Mouse (Mus musculus): Measurements from ENCODE around the gene Efna1. TPM values are rescaled to one million over a fixed set of nuclear protein-coding genes. Genes with fewer than 3 reads are reported as not detected.

Efna1 gene
- total and polyA plus RNA-seq, 2 experiments from 2014 or later, result 37.2 to 46.2 TPM

DNA sequence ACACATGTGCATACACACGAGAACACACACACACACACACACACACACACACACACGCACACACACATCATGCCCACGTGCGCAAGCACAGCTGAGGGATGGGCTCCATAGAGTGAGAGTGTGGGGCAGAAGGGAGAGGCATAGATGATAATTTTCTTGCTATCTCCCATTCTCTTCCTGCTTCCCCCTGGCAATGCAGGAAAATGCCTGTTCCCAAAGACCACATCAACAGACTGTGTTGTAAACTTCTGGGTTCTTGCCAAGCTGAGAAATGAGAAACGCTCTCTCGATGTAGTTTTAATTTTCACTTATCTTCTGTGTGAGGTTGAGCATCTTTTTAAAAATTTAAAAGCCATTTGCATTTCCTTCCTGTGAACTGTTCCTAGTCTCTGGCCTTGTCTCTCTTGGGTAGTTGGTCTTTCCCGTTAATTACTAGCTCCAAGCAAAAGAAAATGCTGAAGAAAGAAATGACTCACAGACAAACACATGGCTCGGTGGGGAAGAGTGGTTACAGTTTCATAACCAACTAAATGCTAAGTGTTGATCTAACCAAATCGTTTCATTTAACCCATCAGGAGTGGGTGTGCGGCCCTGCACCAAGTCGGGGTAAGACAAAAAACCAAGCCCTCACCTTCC is 15.9 kb upstream of the Efna1 start:
- no peaks in the 10 kb centered on the region for H3K27me3 ChIP-seq (ENCODE audit: control insufficient read depth, insufficient read depth, low read length)
- H3K4me2 ChIP-seq (ENCODE audit: low read depth, low read length), result no peak overlapping the region
- H3K36me3 ChIP-seq (replicated peaks; ENCODE audit: control insufficient read depth, insufficient read depth, low read length), result no peaks in the 10 kb centered on the region
- WGBS, result 64% methylated on average over 11 of the region's 11 CpGs
- no peak overlapping the region for H3K9ac ChIP-seq (replicated peaks; ENCODE audit: low read depth, low read length)
- no peak overlapping the region for H3K4me3 ChIP-seq (ENCODE audit: low read depth, low read length)
- no peak for TF ChIP-seq EP300 (IDR thresholded peaks at IDR 0.05; ENCODE audit: low read depth)
- no peaks in the 10 kb centered on the region for H3K9me3 ChIP-seq (replicated peaks; ENCODE audit: control insufficient read depth, low read length)
- H3K27ac ChIP-seq (ENCODE audit: low read depth), result no peak overlapping the region
- DNase-seq (ENCODE audit: low spot score) (no peak), ATAC-seq (ENCODE audit: insufficient read depth, low read depth) (no peak)
- H3K4me1 ChIP-seq (ENCODE audit: control insufficient read depth, insufficient read depth), result peaks cover 6% of the 10 kb centered on the region; the same call in 1 of the 2 replicates

DNA sequence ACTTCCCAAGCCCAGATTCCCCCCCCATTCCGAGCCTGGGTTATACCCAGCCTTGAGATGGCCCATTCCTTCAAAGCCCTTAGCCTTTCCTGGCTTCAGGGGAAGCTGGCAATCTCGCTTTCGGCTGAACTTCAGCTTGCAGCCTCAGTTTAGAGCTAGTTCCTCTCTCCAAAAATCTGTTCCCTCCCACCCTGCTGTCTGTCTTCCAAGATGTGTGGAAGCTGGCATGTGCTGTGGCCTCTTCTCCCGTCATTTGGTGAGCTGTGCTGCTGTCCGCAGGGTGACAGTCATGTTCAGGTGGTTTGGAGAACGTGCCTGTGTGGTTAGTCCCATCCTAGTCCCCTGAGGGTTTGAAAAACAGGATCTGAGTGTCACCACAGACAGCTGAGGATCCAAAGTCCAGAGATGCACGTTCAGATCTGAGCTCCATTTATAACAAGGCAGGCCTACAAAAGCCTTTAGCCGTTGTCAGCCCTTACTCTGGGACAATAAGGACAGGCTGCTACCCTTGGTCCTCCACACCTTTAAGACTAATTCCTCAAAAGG is 14.8 kb upstream of the Efna1 start:
- Histone ChIP-seq H3K27ac (ENCODE audit: low read depth) (no peak overlapping the region), H3K27me3 (ENCODE audit: control insufficient read depth, insufficient read depth, low read length) (no peaks in the 10 kb centered on the region), H3K36me3 (replicated peaks; ENCODE audit: control insufficient read depth, insufficient read depth, low read length) (no peaks in the 10 kb centered on the region), H3K4me1 (ENCODE audit: control insufficient read depth, insufficient read depth) (peaks cover 6% of the 10 kb centered on the region; the same call in 1 of the 2 replicates), H3K4me2 (ENCODE audit: low read depth, low read length) (no peak overlapping the region), H3K9me3 (replicated peaks; ENCODE audit: control insufficient read depth, low read length) (no peaks in the 10 kb centered on the region), H3K4me3 (ENCODE audit: low read depth, low read length) (no peak overlapping the region), H3K9ac (replicated peaks; ENCODE audit: low read depth, low read length) (no peak overlapping the region)
- DNase-seq (ENCODE audit: low spot score) (no peak), ATAC-seq (ENCODE audit: insufficient read depth, low read depth) (no peak)
- TF ChIP-seq CTCF (IDR thresholded peaks at IDR 0.05; ENCODE audit: low read depth) (no peak), EP300 (IDR thresholded peaks at IDR 0.05; ENCODE audit: low read depth) (no peak)
- WGBS, result 70% methylated on average over 8 of the region's 8 CpGs

DNA sequence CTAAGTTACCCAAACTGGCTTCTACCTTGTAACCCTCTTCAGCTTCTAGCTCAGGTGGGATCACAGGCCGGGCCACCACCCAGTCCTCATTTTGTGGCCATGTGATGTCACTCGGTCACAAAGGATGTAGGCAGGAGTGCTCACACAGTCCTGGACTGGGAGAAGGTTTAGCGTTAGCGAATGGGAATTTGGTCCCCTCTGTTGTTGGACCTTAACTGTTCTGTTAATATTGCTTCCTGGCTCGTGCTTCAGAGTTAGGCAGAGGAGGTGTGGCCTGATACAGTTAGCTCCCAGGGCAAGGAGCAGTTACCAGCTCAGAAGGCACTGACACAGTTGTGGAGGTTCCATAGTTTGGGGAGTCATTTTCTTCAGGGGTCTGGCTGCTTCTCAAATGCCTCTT is 13.3 kb upstream of the Efna1 start:
- TF ChIP-seq CTCF (IDR thresholded peaks at IDR 0.05; ENCODE audit: low read depth) (no peak), EP300 (IDR thresholded peaks at IDR 0.05; ENCODE audit: low read depth) (no peak)
- ATAC-seq (ENCODE audit: insufficient read depth, low read depth) (no peak), DNase-seq (ENCODE audit: low spot score) (no peak)
- Histone ChIP-seq H3K4me3 (ENCODE audit: low read depth, low read length) (no peak overlapping the region), H3K9me3 (replicated peaks; ENCODE audit: control insufficient read depth, low read length) (no peaks in the 10 kb centered on the region), H3K27me3 (ENCODE audit: control insufficient read depth, insufficient read depth, low read length) (no peaks in the 10 kb centered on the region), H3K4me2 (ENCODE audit: low read depth, low read length) (no peak overlapping the region), H3K27ac (ENCODE audit: low read depth) (no peak overlapping the region), H3K4me1 (ENCODE audit: control insufficient read depth, insufficient read depth) (no peaks in the 10 kb centered on the region), H3K36me3 (replicated peaks; ENCODE audit: control insufficient read depth, insufficient read depth, low read length) (no peaks in the 10 kb centered on the region), H3K9ac (replicated peaks; ENCODE audit: low read depth, low read length) (no peak overlapping the region)
- WGBS, result 63% methylated on average over 5 of the region's 5 CpGs

DNA sequence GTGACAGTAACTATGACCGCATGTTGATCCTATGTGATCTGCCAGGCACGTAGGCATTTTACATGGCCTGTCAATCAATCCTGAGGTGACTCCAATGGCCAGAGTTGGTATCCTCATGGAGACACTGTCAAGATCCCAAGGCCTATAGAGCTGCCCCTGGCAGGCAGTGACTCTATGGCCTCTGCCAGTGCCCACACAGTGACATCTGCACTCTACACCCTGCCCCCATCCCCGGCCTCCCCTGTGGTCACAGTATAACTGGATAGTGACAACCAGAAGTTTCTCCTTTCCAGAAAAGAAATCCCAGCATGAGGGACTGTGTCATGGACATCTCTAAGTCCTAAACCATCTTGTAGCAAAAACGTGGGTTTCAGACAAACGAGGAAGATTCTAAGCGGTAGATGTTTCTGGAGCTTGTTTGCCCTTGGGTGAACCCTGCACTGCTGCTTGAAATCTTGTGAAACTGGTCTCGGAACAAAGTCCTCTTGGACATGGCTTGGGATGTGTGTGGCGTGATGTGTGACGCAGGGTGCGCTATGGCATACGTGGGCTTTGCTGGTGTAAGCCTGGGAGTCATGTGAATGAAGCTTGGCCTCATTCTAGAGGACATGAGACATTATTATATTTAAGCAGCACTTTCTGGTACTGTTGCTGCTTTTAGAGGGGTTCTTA is 12.4 kb upstream of the Efna1 start:
- H3K4me2 ChIP-seq (ENCODE audit: low read depth, low read length), result no peak overlapping the region
- ATAC-seq (ENCODE audit: insufficient read depth, low read depth) (no peak), DNase-seq (ENCODE audit: low spot score) (no peak)
- H3K4me1 ChIP-seq (ENCODE audit: control insufficient read depth, insufficient read depth), result peaks cover 2% of the 10 kb centered on the region; the same call in 1 of the 2 replicates
- 87% methylated on average over 11 of the region's 11 CpGs for WGBS
- no peaks in the 10 kb centered on the region for H3K27me3 ChIP-seq (ENCODE audit: control insufficient read depth, insufficient read depth, low read length)
- no peak overlapping the region for H3K4me3 ChIP-seq (ENCODE audit: low read depth, low read length)
- no peaks in the 10 kb centered on the region for H3K9me3 ChIP-seq (replicated peaks; ENCODE audit: control insufficient read depth, low read length)
- H3K36me3 ChIP-seq (replicated peaks; ENCODE audit: control insufficient read depth, insufficient read depth, low read length), result no peaks in the 10 kb centered on the region
- TF ChIP-seq CTCF (IDR thresholded peaks at IDR 0.05; ENCODE audit: low read depth) (no peak), EP300 (IDR thresholded peaks at IDR 0.05; ENCODE audit: low read depth) (no peak)
- H3K9ac ChIP-seq (replicated peaks; ENCODE audit: low read depth, low read length), result no peak overlapping the region
- H3K27ac ChIP-seq (ENCODE audit: low read depth), result no peak overlapping the region

DNA sequence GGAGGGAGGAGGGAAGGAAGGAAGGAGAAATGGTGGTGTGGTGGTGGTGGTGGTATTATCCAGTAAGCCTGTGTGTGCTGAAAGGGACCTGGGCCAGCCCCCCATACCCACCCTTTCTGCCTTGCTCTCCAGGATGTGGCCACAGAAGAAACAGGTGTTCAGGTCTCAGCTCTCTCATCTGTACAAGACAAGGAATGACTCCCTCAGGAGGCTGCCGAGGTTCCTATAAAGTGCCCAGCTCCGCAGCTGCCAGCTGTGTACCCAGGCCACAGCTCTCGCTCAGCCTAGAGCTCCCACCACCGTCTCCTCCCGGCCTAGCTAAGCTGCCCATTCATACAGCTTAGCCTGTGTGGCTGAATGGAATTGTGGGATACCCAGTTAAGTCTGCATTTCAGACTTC is 11.4 kb upstream of the Efna1 start:
- WGBS, result 71% methylated on average over 5 of the region's 5 CpGs
- no peak for ATAC-seq (ENCODE audit: insufficient read depth, low read depth)
- H3K4me3 ChIP-seq (ENCODE audit: low read depth, low read length), result no peak overlapping the region
- H3K4me1 ChIP-seq (ENCODE audit: control insufficient read depth, insufficient read depth), result peaks cover 4% of the 10 kb centered on the region; the same call in 1 of the 2 replicates
- H3K36me3 ChIP-seq (replicated peaks; ENCODE audit: control insufficient read depth, insufficient read depth, low read length), result no peaks in the 10 kb centered on the region
- no peak for DNase-seq (ENCODE audit: low spot score)
- H3K9ac ChIP-seq (replicated peaks; ENCODE audit: low read depth, low read length), result no peak overlapping the region
- H3K27ac ChIP-seq (ENCODE audit: low read depth), result no peak overlapping the region
- TF ChIP-seq EP300 (IDR thresholded peaks at IDR 0.05; ENCODE audit: low read depth), result no peak
- H3K4me2 ChIP-seq (ENCODE audit: low read depth, low read length), result no peak overlapping the region
- H3K9me3 ChIP-seq (replicated peaks; ENCODE audit: control insufficient read depth, low read length), result no peaks in the 10 kb centered on the region
- H3K27me3 ChIP-seq (ENCODE audit: control insufficient read depth, insufficient read depth, low read length), result no peaks in the 10 kb centered on the region
